Mouse (Mus musculus): ENCODE data around the gene Timm50.

Gene Timm50

DNA sequence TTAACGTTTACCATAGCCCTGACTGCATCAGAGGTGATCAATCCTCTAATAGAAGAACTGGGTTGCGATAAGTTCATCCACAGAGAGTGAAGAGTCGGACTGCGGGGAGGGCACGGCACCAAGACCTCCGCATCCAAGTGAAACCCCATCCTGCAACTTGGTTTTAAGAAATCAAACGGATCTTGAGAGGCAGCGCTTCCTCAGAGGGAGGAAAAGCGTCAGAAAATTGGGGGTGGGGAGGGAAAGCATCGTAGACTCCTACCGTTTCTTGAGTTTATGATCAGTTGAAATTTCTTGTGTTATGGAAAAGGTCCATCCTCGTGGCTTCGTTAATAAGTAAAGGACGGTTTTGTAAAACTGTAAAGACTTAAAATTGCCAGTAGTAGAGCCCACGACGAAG is 43.3 kb downstream of the Timm50 start:
- DNase-seq (ENCODE audit: low read depth, low spot score) = no peak

DNA sequence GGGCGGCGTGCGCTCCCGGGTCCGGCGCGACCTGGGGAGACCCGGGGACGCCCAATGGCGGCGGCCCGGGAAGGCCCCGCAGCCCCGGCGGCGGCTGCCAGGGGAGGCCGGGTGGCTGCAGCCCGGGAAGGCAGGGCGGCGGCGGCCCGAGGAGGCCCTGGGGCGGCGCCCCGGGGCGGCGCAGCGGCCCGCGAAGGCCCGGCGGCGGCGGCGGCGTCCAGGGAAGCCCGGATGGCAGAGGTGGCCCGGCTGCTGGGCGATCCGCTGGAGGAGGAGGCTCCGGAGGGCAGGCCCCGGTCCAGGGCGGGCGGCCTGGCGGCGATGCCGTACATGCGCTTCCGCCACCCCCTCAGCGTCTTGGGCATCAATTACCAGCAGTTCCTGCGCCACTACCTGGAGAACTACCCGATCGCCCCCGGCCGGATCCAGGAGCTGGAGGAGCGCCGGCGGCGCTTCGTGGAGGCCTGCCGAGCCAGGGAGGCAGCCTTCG is 43.8 kb downstream of the Timm50 start:
- DNase-seq (ENCODE audit: low read depth, low spot score) = no peak

DNA sequence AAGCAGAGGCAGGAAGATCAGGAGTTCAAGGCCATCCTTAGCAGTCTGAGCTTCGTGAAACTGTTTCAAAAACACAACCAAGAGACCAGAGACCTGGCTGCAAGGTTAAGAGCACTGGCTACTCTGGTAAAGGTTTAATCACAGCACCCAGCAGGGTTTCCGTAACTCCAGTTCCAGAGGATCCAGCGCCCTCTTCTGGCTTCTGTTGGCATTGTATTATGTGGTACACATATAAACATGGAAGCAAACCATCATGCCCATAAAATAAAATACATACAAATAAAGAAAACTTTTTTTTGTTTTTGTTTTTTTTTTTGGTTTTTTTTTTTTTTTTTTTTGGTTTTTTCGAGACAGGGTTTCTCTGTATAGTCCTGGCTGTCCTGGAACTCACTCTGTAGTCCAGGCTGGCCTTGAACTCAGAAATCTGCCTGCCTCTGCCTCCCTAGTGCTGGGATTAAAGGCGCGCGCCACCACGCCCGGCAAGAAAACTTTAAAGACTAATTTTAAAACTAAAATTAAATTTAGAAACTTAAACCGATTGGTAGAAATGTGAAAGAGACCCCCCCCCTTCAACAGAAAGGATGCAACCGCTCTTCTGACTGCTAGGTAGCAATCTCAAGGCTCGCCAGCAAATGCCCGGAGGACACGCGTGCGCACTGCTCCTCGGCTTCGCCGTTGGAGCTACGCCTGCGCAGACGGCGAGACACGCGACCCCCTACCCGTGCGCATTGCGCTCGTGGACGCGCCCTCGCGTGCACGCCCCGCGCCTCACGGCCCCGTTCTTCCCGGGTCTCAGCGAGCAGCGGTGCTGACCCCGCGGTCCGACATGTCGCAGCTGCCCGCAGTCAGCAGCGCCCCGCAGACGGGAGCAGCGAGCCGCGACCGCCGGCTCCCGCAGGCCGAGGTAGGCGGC is 44.5 kb downstream of the Timm50 start, which contains the start of gene Eid2:
TSS of gene Eid2 (plus strand) at position 753 of the 913 bp plus-strand sequence.
- peak; percentile 77 for DNase-seq (ENCODE audit: low read depth, low spot score)

DNA sequence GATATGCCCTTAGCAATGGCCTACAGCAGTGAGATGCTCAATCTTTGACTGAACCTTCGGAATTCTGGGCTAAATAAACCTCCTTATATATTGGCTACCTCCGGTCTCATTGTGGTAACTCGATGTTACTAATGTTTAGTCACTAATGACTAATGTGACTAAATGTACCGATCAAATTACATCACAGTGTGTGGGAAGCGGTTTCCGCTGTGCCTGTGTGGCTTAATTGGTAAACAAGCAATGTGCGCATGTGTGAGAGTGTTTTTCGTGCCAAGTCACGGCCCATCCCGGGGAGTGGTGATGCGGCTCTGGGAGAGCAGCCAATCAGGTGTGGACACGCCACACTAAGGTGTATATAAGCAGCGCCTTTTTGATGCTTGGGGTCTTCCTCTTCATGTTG is 46.5 kb downstream of the Timm50 start:
- no peak for DNase-seq (ENCODE audit: low read depth, low spot score)

DNA sequence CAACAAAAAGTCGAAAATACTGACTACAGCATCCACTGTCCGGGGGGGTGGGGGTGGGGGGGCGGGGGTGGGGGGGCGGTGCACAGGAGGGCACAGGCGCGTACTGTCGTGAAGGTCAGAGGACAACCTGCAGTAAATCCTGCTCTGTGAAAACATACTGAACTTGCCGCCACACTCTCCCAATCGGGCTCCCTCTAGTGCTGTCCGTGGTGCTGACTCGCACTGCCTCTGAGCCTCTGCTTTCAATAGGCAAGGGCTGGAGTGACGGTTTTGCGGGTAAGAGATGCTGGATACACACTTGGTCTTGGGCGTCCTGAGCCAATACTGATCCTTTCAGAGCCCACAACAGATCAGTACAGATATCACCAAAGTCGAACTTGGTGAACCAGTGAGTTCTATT is 48.1 kb downstream of the Timm50 start:
- no peak for DNase-seq (ENCODE audit: low read depth, low spot score)

DNA sequence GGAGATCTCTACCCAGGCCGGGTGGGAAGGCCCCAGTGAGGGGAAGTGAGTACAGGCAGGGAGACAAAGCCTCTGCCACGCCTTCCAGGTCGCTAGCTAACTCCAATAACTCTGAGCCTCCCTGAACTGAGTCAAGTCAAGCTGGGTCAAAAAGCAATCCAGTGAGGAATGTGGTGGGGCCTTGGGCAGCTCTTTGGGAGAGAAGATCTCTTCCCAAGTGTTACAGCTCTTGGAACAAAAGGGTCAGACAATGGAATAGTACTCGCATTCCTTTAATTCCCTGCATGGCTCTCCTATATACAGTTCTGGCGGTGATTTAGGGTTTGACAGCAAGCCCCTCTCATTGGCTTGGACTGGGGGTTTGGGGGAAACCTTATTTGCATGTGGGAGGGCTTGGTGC is 49.0 kb downstream of the Timm50 start:
- no peak for DNase-seq (ENCODE audit: low read depth, low spot score)
